Mouse (Mus musculus) CH12.LX (cell line): ENCODE measurements at regions not wholly inside any gene's neighbourhood (a gene's known extent, or its start where the extent isn't known, plus 50 kb on each side); places are given as distances from the start of the nearest gene placed in this dataset.

Experiments
- JUND ChIP-seq: conservative IDR thresholded peaks from 2 replicates; pipeline ENCODE4 v1.6.1; 2011; ENCODE audit warnings: low read depth, low read length, improper control_type of control experiment
- KAT2A ChIP-seq: IDR thresholded peaks from 2 replicates; pipeline ENCODE4 v1.6.1; 2012; ENCODE audit warnings: low read length, improper control_type of control experiment, inconsistent platforms; ENCODE audit not compliant: insufficient replicate concordance
- POLR2AphosphoS2 ChIP-seq: IDR thresholded peaks from 2 replicates; pipeline ENCODE4 v1.6.1; 2011; ENCODE audit warnings: low read depth, low read length, improper control_type of control experiment

DNA sequence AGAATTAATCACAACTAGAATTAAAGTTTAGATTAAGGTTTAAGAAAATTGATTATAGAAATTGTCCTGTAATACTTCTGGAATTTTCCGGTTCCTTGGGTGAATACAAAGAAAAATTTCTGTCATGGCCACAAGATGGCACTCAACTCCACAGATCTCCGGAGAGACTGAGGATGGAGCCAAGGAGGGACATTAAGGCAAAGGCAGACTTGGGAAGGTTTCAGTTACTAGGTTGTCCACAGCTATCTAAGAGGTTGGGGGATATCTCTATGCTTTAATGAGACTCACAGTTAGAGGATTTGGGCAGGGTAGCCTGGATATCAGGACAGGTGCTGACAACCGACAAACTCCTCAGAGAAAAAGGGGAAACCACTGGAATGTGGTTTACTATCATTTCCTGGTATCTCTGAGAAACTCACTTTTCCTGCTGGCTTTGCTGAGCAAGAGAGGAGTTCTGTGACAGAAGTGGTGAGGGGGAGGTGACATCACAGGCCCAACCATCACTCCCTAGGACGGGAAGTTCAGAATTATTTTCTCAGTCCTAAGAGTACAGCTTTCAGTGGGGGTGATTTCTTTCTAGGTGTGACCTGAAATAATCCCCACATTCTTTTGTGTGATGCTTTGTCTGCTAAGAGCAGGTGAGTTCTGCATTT, 56.0 kb upstream of the 2210010C04Rik start (continued):
- TF ChIP-seq POLR2AphosphoS2 (no peak), JUND (no peak), KAT2A (no peak)
